Mouse (Mus musculus): ENCODE results near the gene Btbd2.

Btbd2 gene

GRCm38 (mm10) chr10:80693401-80694045 is 36.7 kb upstream of the Btbd2 start:
- in situ Hi-C loops (cut with MboI; ENCODE audit: unreplicated experiment in 2 of 2): loop anchor here (5.0 to 25.0 kb wide), 3 partner anchors 36 to 531 kb away; partner anchors contain the start of genes 1600002K03Rik (in 1 of the 2), Btbd2 (in 1 of the 2), Cirbp (in 1 of the 2) and Tcf3 (in 1 of the 2)

GRCm38 (mm10) chr10:80692249-80693165 is 35.6 kb upstream of the Btbd2 start:
- in situ Hi-C loops (cut with MboI; ENCODE audit: unreplicated experiment in 2 of 2): loop anchor here (5.0 to 25.0 kb wide), 3 partner anchors 35 to 530 kb away; partner anchors contain the start of genes 1600002K03Rik (in 1 of the 2), Btbd2 (in 1 of the 2), Cirbp (in 1 of the 2) and Tcf3 (in 1 of the 2)

DNA sequence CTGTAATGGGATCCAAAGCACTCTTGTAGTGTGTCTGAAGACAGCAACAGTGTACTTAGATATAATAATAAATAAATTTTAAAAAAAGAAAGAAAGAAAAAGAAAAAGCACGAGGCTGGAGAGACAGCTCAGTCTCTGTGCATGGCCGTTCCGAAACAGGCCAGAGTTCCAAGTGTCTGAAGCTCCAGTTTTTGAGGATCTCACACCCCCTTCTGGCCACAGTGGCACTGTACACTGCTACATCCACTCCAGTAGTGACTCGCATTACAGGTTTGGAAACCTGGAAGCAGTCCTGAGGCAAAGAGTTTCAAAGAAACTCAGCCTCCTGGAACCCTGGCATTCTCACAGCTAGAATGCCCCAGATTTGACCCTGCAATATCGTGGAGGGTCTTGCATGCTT is 31.0 kb upstream of the Btbd2 start:
- in situ Hi-C loops (cut with MboI; ENCODE audit: unreplicated experiment in 2 of 2): loop anchor here (5.0 to 25.0 kb wide), 5 partner anchors 76 to 526 kb away; partner anchors contain the start of genes Tcf3 (in 2 of the 2), 1600002K03Rik (in 1 of the 2), Cirbp (in 1 of the 2) and Klf16 (in 1 of the 2)

GRCm38 (mm10) chr10:80686617-80687016 is 29.7 kb upstream of the Btbd2 start:
- in situ Hi-C loops (cut with MboI; ENCODE audit: unreplicated experiment in 2 of 2): loop anchor here (5.0 to 25.0 kb wide), 5 partner anchors 74 to 524 kb away; partner anchors contain the start of genes Tcf3 (in 2 of the 2), 1600002K03Rik (in 1 of the 2), Cirbp (in 1 of the 2) and Klf16 (in 1 of the 2)

GRCm38 (mm10) chr10:80684984-80685383 is 28.1 kb upstream of the Btbd2 start:
- in situ Hi-C loops (cut with MboI; ENCODE audit: unreplicated experiment in 2 of 2): loop anchor here (5.0 to 25.0 kb wide), 5 partner anchors 73 to 523 kb away; partner anchors contain the start of genes Klf16 (in 2 of the 2), Tcf3 (in 2 of the 2), 1600002K03Rik (in 1 of the 2) and Cirbp (in 1 of the 2)

DNA sequence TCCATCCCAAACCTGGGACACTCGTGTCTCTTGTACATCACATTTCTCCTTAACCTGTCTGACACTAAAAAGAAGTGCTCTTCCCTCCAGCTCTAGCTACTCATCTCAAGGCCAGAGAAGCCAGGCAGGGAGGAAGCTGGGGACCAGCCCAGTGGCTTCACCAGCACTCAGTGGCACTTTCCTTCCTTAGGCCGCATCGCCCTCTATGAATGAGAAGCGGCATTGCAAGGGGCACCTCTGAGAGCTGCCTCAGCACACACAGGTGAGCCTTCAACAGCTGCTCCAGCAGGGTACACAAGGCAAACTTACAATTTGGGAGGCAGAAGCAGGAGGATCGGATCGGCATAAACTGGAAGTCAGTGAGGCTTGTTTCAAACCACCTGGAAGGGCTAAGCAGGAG is 27.3 kb upstream of the Btbd2 start:
- in situ Hi-C loops (cut with MboI; ENCODE audit: unreplicated experiment in 2 of 2): loop anchor here (5.0 to 25.0 kb wide), 4 partner anchors 107 to 522 kb away; partner anchors contain the start of genes Tcf3 (in 2 of the 2), 1600002K03Rik (in 1 of the 2), Cirbp (in 1 of the 2) and Klf16 (in 1 of the 2)

DNA sequence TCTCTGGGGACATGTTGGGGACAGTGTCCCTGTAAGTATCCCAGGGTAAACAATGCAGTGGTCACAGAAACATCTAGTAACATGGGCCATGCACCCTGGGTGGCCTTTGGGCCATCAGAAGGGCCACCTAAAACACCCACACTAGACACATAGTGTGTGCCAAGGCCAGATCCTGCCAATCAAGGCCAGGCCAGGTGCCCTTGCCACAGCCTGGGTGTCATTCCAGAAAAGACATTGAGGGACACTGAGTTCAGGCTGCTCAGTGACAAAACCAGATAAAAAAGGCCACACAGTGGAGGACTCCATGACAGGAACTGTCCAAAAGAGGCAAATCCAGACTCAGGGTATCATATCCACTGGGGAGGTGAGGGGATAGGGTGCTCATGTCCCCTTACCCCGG is 26.8 kb upstream of the Btbd2 start:
- in situ Hi-C loops (cut with MboI; ENCODE audit: unreplicated experiment in 2 of 2): loop anchor here (5.0 to 25.0 kb wide), 4 partner anchors 106 to 521 kb away; partner anchors contain the start of genes Tcf3 (in 2 of the 2), 1600002K03Rik (in 1 of the 2), Cirbp (in 1 of the 2) and Klf16 (in 1 of the 2)

GRCm38 (mm10) chr10:80682003-80682402 is 25.1 kb upstream of the Btbd2 start:
- in situ Hi-C loops (cut with MboI; ENCODE audit: unreplicated experiment in 2 of 2): loop anchor here (5.0 to 25.0 kb wide), 4 partner anchors 105 to 520 kb away; partner anchors contain the start of genes Tcf3 (in 2 of the 2), 1600002K03Rik (in 1 of the 2), Cirbp (in 1 of the 2) and Klf16 (in 1 of the 2)

- in situ Hi-C loops (cut with MboI; ENCODE audit: unreplicated experiment in 2 of 2): loop anchor here (5.0 to 25.0 kb wide), 4 partner anchors 103 to 518 kb away; partner anchors contain the start of genes Tcf3 (in 2 of the 2), 1600002K03Rik (in 1 of the 2), Cirbp (in 1 of the 2) and Klf16 (in 1 of the 2)
These were observed 23.4 kb upstream of the Btbd2 start for GRCm38 (mm10) chr10:80680260-80680696.

DNA sequence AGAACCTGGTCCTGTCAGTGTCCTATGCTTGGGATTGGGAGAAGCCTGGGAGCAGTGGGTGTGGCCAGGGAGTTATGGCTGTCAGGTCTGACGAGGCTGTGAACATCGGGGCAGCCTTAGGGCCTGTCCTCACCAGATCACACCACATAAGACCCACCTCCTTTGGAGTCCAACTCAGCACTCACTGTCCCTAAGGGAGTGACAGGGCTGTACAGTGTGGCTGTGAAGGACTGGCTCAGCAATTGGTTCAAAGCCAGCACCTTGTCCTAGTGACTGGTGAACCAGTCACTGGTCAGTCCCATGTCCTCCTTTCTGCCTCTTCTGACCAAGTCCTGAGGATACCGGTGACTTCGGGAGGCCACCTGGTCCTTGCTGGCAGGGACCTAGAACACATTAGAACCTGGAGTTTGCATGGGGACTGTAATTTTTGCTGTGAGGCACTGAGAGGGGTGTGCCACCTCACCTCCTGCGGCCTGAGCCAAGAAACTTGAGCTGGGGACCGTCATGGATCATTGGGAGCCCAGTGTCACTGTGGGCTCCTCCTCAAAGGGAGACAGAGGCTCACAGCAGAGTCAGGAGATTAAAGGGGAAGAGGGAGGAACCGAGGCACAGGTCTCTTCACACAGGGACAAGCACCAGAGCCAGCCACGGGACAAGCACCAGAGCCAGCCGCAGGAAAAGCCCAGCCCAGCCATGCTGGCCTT is 22.8 kb upstream of the Btbd2 start:
- in situ Hi-C loops (cut with MboI; ENCODE audit: unreplicated experiment in 2 of 2): loop anchor here (5.0 to 25.0 kb wide), 4 partner anchors 102 to 517 kb away; partner anchors contain the start of genes Tcf3 (in 2 of the 2), 1600002K03Rik (in 1 of the 2), Cirbp (in 1 of the 2) and Klf16 (in 1 of the 2)

GRCm38 (mm10) chr10:80678601-80679377 is 21.9 kb upstream of the Btbd2 start:
- in situ Hi-C loops (cut with MboI; ENCODE audit: unreplicated experiment in 2 of 2): loop anchor here (25.0 kb wide), 2 partner anchors 241 to 516 kb away; partner anchors contain the start of genes 1600002K03Rik (in 1 of the 2), Cirbp (in 1 of the 2) and Tcf3 (in 1 of the 2)

- in situ Hi-C loops (cut with MboI; ENCODE audit: unreplicated experiment in 2 of 2): loop anchor here (25.0 kb wide), 2 partner anchors 241 to 516 kb away; partner anchors contain the start of genes 1600002K03Rik (in 1 of the 2), Cirbp (in 1 of the 2) and Tcf3 (in 1 of the 2)
These were observed 21.1 kb upstream of the Btbd2 start, which contains the start of gene Mknk2 for GRCm38 (mm10) chr10:80677942-80678436. Gene Mknk2, minus strand, starts transcription at chr10:80678112.

- in situ Hi-C loops (cut with MboI; ENCODE audit: unreplicated experiment in 2 of 2): loop anchor here (25.0 kb wide), 2 partner anchors 240 to 515 kb away; partner anchors contain the start of genes 1600002K03Rik (in 1 of the 2), Cirbp (in 1 of the 2) and Tcf3 (in 1 of the 2)
These were observed 20.4 kb upstream of the Btbd2 start for GRCm38 (mm10) chr10:80677128-80677875.

GRCm38 (mm10) chr10:80676198-80676928 is 19.5 kb upstream of the Btbd2 start:
- in situ Hi-C loops (cut with MboI; ENCODE audit: unreplicated experiment in 2 of 2): loop anchor here (25.0 kb wide), 2 partner anchors 239 to 514 kb away; partner anchors contain the start of genes 1600002K03Rik (in 1 of the 2), Cirbp (in 1 of the 2) and Tcf3 (in 1 of the 2)

DNA sequence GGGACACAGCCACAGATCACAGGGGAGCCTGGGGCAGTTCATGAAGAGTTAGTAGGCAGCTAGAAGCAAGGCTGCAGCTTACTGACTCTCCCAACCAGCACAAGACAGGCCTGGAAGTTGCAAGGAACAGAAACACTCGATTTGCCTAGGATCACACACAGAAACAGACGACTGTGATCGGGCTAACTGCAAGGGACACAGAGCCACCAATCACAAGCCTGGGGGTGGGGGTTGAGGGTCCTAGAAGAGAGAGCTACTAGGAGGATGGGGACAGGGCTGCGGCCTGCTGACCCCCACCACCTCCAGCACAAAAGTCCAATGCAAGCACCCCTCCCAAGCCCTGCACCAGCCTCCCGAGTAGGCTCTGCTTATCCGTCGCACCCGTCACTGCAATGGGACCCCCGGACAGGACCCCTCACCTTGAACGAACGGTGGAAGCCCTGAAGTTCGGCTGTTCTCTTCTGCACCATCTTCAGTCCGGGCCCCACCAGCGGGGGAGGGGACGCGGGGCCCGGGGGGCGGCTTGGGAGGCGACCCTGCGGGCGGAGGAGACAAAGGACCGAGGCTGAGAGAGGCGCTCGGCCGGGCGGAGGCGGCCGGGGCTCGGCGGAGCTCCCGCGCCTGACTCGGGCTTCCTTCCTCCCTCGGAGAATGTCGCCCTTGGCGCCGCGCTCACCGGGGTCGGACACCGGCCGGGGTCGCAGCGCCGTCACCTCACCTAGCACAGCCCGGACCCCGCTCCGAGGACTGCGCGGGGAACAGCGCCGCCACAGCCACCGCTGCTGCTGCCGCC is 18.7 kb upstream of the Btbd2 start:
- in situ Hi-C loops (cut with MboI; ENCODE audit: unreplicated experiment in 2 of 2): loop anchor here (25.0 kb wide), 2 partner anchors 238 to 513 kb away; partner anchors contain the start of genes 1600002K03Rik (in 1 of the 2), Cirbp (in 1 of the 2) and Tcf3 (in 1 of the 2)
